Mouse (Mus musculus) spleen, postnatal 14 days (tissue): ENCODE results near the gene Ldb3.

ENCODE experiments used
- DNase-seq, 2 experiments: peaks; one replicate each; pipeline ENCODE4 v3.0.0; 2021 to 2022; ENCODE audit warnings: low spot score in 2 of 2

Ldb3 gene

DNA sequence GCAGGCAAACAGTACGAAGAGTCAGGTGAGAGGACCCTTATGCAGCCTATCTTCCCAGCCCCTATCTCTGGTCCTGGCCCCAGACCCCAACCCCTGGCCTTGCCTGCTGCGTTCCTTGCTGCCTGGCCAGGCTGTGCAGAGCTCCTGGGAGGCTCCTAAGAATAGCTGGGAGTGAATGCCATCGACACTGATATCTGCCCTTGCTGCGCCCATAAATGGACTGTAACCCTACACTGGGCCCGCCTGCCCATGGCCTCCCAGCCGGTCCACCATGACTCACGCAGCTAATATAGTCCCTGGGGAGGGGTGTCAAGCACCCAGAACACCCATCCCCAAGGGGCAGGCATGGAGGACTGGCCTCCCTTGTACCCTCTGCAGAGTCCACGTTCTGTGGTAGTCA, at the start of gene Ldb3:
Ldb3 (minus strand) TSS at position 185 of the 400 bp plus-strand sequence.
- DNase-seq, result no peak

DNA sequence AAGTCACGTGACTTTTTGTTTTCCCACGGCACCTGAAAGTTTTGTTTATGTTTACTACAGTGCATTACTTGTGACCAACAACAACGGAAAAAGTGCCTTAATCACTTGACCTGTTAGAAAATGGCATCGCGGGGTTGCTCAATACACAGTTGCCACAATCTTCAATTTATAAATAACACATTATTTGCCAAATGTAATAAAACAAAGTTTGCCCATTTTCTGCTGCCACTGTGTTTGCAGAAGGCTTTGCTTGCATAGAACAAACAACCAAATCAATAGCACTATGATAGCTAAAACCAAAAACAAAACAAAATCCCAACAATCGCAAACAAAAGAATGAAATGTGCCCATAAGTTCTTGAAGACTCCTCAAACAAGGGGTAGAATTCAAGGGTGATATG, 47.2 kb upstream of the Ldb3 start:
- no peak for DNase-seq

DNA sequence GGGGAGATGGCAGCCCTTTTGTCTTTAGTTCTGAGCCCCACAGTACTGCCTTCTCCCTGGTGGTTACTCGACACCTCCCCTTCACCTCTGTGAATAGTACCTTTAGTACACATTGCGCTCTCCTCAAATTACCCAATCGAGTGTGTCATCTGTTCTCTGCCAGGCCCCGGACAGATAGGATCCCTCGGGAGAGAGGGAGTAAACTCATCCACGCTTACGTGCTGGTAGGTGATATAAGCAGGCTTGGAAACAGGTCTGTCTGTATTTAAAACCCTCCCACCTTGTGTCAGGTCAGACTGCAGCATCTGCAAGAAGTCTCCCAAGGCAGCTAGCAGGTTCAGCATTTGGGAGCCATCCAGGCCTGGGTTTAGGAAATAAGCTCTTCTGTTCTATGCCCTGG, 46.7 kb upstream of the Ldb3 start:
- no peak for DNase-seq

DNA sequence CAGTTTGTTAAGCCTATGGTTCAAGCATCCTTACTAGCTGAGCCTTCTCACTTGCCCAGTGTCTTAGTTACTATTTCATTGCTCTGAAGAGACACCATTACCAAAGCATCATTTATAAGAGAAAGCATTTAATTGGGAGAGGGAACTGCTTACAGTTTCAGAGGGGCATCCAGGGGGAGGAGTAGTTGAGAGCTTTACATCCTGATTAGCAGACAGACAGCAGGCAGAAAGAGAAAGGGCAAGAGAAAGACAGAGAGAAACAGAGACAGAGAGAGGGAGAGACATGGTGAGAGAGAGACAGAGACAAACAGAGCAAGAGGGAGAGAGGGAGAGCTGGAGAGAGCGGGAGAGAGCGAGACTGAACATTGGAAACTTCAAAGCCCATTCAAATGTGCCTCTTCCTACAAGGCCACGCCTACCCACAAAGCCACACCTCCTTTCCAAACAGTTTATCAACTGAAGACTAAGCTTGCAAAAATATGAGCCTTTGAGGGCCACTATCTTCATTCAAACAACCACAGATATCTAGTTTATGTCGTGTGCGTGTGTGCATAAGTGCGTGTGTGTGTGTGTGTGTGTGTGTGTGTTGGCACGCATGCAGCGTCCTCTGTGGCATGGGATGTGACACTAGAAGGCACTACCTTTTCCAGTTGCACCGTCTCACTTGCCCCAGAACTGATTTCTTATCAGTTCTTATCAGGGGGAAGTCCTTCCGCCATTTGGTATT, 44.4 kb upstream of the Ldb3 start:
- no peak for DNase-seq

DNA sequence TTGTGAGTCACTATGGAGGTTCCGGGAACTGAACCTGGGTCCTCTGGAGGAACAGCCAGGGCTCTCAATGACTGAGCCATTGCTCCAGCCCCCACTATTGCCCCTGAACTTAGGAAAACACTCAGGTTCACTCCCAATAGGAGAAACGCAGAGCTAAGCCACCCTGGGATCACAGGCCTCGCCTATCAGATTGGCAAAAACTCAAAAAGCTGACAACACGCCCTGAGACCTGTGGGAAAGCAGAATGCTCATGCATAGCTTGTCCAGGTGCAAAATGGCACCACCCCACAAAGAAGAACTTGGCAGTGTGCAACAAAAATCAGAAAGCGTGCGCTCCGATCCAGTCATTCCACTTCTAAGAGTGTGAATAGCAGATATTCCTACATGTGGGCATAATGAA, 38.3 kb upstream of the Ldb3 start:
- DNase-seq, result no peak

DNA sequence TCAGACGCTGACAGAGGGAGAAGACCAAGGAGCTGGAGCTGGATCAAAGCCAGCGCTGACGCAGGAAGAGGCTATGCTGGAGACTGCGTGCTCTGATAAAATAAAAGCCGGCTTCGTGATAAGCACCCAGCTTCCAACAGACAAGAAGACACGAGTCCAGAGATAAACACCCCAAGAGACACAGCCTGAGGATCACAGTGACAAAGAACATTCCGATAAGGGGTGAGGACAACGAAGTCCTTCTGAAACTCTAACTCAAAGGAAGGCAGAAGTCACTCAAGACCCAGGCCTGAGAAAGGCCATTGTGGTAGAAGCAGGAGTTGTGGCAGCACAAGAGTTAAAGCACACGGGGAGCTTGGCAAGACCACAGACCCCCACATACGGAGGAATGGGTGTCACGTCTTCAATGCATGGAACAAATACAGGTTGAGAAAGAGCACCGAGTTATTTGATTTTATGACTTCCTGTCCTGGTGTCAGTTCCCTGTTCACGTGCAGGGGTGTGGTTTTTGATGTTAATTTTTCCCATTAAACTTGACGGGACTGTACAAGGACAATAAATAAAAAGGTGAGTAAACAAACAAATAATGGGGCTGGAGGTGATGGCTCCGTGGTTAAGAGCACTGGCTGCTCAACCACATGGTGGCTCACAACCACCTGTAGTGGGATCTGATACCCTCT, 35.2 kb upstream of the Ldb3 start:
- DNase-seq, result peak in 1 of 2 experiments; percentile 24

DNA sequence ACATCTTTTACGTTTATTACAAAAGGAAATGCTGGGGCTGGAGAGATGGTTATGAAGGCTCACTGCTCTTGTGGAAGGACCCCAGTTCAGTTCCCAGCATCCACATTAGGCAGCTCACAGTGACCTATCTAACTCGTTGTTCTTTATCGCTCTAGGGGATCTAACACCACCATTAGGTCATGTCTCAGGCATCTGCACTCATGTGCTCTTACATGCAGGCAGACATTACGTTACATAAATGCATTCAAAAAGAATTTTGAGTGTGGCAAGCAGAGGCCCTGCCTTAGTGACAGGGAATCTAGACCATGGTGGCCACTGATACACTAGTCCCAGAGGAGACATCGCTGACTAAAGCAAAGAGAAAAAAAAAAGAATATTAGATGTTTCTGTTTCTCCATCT, 34.6 kb upstream of the Ldb3 start:
- DNase-seq, result no peak

DNA sequence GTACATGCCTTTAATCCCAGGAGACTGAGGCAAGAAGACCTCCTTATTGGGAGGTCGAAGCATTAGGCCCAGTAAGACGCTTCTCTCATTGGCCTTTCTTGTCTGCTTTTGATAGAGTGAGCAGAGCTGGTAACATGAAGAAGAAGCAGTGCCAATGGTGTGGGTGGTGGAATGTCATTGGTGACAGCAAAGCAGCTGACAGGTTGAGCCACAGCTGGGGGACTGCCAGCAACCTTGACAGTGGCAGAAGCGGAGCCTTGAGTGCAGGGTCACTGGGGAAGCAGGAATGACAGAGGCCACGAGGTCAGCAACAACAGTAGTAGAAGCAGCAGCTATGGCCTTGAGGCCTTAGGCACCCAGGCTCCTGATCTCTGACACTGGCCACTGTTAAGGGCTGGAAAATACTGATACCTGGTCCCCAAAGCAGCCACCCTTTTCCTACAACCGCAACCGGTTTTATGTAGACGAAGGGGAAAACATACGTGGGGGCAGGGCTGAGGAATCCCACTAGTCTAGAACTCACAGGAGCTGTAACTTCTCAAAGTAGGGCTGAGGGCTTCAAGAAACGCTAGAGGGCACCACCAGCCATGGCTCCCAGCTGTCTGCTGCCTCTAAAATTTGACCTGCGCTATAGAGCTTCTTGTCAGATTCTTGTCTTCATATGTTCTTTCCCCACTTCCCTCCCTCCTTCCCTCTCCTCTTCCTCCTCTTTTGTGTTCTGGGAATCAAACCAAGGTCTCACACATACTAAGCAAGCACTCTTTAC, 32.3 kb upstream of the Ldb3 start:
- peak in 1 of 2 experiments; percentile 48 for DNase-seq

DNA sequence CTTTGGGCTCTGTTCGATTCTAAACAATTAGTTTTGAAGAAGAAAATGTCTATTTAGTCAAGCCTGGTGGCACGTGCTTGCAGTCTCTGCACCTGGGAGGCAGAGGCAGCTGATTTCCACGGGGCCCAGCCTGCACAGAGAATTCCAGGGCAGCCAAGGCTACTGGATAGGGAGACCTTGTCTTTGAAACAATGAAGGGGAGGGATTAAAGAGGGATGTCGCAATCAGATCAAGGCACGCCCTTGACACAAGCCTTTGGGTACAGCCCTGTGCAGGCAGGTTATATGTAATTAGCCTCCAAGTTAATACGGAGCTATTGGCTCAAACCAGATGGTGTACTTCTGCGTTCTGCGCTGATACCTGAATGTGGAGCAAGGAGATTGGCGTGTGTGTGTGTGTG, 30.3 kb upstream of the Ldb3 start:
- no peak for DNase-seq

DNA sequence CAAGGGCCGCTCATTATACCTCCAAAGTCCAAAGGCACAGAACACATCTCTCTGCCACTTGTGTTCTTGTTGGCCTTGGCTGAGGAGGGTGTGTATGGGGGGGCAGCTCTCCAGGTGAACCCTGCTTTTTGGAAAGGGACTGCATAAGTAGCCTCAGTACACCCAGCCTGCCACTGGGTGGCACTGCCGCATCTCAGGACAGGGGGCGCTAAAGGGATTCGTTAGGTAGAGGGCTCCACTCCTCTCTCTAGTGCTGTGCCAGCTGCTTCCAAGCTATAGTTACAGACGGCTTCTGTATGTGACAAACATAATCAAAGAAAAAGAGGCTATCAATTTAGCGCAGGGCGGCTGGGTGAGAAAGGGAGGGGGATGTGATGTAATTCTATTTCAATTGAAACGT, 28.3 kb upstream of the Ldb3 start:
- peak; percentile 72 to 77 for DNase-seq

DNA sequence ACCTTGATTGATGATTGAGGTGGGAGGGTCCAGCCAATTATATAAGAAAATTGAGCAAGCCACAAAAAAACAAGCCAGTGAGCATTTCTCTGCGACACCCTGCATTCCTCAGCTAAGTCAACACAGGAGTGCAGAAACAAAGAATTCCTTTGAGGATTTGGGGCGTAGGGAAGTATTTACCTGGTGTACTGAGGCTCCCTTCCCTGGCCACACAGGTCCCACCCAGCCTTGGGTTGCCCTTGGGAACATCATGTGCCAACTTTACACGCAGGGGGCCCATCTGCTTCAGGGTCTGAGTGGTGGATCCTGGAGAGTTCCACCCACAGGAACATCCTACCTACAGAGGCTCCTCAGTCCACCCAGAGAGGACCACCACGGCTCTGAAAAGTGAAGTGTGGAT, 27.1 kb upstream of the Ldb3 start:
- no peak for DNase-seq

DNA sequence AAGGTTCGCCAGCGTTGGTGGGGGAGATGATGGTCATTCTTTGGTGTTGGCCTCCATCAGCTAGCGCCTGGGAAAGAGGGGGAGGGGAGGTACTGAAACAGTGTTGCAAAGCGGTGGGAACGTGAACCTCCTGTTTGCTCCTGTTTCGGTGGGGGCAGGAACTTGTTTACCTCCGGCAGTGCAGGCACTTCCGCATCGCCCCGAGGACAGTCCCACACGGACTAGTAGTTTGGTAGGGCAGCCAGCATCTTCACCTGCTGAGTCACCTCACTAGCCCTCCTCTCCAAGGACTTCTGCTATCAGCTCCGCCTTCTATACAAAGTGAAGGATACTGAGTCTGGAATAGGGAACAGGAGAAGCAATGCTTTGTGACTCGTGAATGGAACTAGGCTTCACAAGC, 26.6 kb upstream of the Ldb3 start:
- no peak for DNase-seq

DNA sequence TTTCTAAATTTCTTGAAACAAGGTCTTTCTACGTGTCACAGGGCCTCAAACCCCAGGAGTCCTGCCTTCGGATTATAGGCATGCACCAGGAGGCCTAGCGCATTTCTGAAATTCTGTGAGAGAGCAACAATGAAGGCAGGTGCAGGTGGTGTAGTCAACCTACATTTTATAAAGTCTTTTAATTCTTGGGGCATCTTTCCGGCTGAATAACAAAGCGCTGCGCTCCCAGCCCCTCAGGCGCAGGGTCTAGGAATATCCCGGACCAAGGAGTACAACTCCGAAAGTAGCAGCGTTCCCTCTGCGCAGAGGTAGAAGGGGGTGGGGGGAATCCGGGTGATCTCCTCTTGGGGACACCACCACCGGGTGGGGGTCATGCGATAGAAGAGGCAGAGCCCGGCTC, 26.1 kb upstream of the Ldb3 start:
- DNase-seq, result no peak

DNA sequence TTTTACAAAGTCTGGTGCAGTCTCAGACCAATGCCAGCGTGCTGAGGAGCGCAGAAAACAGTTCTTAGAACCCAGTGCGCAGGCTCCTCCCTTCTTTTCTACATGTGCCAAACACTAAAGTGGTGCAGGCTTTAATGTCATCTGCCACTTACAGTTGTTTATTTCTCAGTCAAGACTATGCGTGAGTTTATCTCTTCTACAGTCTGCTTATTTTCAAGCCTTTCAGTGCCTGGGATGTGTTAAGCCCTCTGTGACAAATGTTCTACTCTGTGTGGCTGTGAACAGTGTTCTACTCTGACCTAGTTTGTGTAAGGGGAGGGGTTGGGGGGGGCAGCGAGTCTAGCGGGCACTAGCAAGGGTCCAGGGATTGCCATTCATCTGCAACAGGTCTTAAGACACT, 25.0 kb upstream of the Ldb3 start:
- no peak for DNase-seq

DNA sequence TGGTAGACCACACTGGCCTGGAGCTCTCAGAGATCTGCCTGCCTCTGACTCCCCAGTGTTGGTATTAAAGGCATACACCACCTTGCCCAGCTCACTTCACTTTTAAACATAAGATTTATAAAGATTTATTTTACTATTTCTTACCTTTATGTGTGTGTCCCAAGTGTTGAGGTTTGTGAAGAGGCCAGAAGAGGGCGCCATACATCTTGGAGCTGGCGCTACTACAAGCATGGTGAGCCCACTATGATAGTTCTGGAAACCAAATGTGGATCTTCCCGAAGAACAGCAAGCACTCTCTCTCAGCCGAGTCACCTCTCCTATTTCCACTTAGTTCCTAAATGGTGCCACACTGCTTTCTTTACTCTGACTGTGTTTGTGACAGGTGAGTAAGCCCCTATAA, 23.7 kb upstream of the Ldb3 start:
- DNase-seq, result peak in 1 of 2 experiments; percentile 6

DNA sequence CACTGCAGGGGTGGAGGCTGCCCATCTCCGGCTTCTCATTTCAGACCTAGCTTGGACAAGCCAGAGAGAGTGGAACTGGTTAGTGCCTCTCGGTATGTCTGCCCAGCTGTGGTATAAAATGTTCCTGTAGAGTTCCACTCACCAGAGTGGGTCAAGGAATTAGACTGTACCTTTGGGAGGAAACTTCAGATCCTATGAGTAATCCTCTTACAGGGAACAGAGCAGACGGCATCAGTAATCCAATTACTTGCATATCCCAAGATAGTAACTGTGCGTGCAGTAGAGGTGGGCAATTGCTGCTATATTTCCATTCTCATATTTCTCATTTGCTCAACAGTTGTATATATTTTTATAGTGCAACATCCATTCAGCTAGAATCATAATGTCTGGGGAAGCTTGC, 23.1 kb upstream of the Ldb3 start:
- DNase-seq, result no peak

DNA sequence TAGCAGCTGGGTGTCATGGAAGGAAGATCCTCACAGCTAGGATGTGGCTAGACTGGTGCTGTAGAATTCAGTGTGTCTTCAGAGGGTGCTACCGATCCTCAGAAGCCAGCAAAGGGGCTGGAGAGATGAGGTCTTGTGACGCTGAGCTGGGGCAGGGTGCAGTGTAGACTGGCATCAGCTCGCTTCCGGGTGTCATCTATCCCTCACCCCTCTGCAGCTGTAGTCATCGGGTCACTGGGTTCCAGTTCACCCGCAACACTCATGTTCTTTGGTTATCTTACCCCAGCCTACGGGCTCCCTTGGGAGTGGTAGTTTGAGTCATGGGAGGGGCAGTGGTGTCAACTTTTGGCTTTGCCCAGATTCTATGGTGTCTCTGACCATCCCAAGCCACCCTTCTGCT, 13.4 kb upstream of the Ldb3 start:
- DNase-seq, result no peak

DNA sequence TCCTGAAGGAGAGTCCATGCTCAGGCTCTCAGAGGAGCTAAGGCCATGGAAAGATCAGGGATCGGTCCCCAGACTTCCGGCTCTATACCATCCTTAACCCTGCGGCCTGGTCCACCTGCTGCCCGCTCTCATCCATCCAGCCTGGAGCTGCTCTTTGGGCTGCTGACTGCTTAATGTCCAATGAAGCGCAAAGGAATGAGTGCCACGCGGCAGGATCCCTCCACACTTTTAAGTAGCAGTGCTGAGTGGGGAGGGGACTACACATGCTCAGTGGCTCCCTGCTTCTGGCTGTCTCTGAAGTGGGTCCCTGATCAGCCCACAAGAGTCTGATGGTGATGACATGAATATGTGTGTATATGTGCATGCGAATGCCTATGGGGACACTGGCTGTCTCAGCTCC, 11.5 kb upstream of the Ldb3 start, which contains the start of gene Opn4:
Opn4 (minus strand) TSS at position 202 of the 400 bp plus-strand sequence.
- no peak for DNase-seq

DNA sequence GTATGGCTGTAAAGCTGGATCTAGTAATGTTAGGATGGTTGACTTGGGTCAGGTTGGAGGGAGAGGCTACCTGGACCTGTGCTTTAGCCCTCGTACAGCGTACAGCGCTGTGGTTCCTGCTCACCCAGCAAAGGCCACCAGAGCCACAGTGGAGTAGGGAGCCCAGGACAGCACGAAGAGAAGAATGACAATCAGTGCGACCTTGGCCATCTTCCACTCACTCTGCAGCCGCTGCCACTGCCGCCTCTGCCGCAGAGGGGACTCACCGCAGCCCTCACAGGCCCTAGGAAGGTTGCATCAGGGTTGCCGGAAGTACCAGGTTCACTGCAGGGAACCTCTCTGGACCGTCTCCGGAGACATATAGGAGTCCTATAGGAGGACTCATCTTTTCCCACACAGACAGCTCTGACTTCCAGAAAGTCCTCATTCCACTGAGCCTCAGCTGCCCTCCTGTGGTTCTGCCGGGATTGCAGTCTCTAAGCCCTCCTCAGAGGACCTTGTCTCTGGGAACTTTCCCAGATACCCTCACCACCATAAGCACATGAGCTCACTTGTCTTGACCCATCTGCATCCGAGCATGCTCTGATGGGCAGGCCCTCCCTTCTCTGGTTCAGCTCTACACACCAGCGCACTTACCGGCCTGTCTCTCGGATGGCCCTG, 7.2 kb upstream of the Ldb3 start:
- DNase-seq, result no peak

DNA sequence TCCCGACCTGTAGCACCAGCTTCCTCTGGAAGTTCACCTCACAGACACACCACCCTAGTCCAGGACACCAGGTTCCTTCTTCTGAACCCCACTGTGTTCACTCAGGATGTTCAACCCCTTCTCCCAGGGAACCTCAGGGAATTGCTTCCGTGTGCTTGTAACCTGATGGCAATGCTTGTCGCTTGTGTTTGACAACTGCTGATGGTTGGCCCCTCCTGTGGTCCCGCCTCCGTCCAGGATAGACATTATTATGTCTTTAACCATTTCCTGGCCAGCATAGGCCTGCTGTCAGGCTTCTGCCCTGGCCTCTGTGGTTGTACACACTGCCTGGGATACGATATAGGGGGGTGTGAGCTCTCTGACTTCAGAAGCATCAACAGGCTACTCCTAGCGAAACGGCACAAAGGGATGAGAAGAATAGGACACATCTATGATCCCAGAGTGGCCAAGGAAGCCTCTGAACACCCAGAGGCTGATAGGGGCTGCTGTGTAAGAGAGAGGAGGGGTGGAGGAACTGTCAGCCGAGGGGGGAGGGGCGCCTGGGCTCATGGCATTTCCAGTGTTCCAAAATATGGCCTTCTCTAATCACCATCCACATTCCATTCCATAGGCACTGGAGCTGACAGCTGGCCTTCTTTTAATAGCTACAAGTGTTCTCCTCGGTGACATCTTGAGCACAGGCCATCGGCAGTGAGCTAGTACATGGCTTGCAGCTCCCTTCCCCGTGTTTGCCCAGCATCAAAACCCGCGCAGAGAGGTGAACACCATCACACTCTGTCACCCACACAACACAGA, 3.5 kb upstream of the Ldb3 start:
- no peak for DNase-seq
